Mouse (Mus musculus) CH12.LX (cell line): ENCODE data around the gene Bclaf3. TPM values are rescaled to one million over a fixed set of nuclear protein-coding genes. Genes with fewer than 3 reads are reported as not detected.
A peak's percentile ranks its signal among the peaks of the same experiment; 100 is the strongest.

Experiments used
- DNase-seq: peaks from one replicate; pipeline ENCODE4 v3.0.0-alpha.2; 2013; ENCODE audit errors: extremely low read depth
- H3K27ac ChIP-seq: 2 replicates; pipeline ENCODE4 v1.5.1; 2012; ENCODE audit warnings: low read depth, mild to moderate bottlenecking, control low read depth, moderate library complexity; ENCODE audit not compliant: insufficient read depth
- H3K27me3 ChIP-seq: replicated peaks from 2 replicates; pipeline ENCODE3; 2012; ENCODE audit warnings: inconsistent platforms
- H3K36me3 ChIP-seq, 2 experiments: replicated peaks in 1 of 2; 2 replicates each; pipeline versions ENCODE3 to v1.6.1; 2012; ENCODE audit warnings: inconsistent platforms in 1 of 2, low read length in 1 of 2, mild to moderate bottlenecking in 1 of 2, mixed read lengths in 1 of 2, moderate library complexity in 1 of 2; ENCODE audit not compliant: control insufficient read depth in 1 of 2, insufficient read depth in 1 of 2
- H3K4me1 ChIP-seq, 2 experiments: 2 replicates each; pipeline ENCODE4 v1.6.1; 2012; ENCODE audit warnings: inconsistent platforms in 1 of 2, moderate library complexity in 1 of 2; ENCODE audit not compliant: insufficient read depth in 2 of 2, control insufficient read depth in 1 of 2
- H3K4me2 ChIP-seq: 2 replicates; pipeline ENCODE4 v1.6.1; 2012; ENCODE audit warnings: low read depth, mild to moderate bottlenecking, control low read depth; ENCODE audit not compliant: poor library complexity, insufficient read depth, severe bottlenecking
- H3K4me3 ChIP-seq, 3 experiments: fragments of 150-350 bp in 1 of 3; sonication (generic) in 1 of 3; replicated peaks in 1 of 3; 2 replicates each; pipeline versions ENCODE3 to v1.5.1; 2011 to 2012; ENCODE audit warnings: low read depth in 2 of 3, low read length in 2 of 3, mild to moderate bottlenecking in 2 of 3, moderate library complexity in 2 of 3, control low read depth in 1 of 3, improper control_type of control experiment in 1 of 3, inconsistent platforms in 1 of 3, mixed read lengths in 1 of 3; ENCODE audit not compliant: poor library complexity in 1 of 3
- H3K79me2 ChIP-seq: replicated peaks from 2 replicates; pipeline ENCODE4 v1.6.1; 2012; ENCODE audit warnings: mild to moderate bottlenecking, moderate library complexity; ENCODE audit not compliant: control insufficient read depth, poor library complexity, insufficient read depth, severe bottlenecking; ENCODE audit errors: extremely low read depth
- H3K9ac ChIP-seq: 2 replicates; pipeline ENCODE4 v1.6.1; 2012; ENCODE audit warnings: low read depth, mild to moderate bottlenecking, control low read depth, moderate library complexity; ENCODE audit not compliant: insufficient read depth
- H3K9me3 ChIP-seq: replicated peaks from 2 replicates; pipeline ENCODE3; 2012; ENCODE audit warnings: low read length, inconsistent platforms, mixed read lengths
- CHD1 ChIP-seq: IDR thresholded peaks from 2 replicates; pipeline ENCODE4 v1.6.1; 2012; ENCODE audit warnings: low read depth, low read length, improper control_type of control experiment, inconsistent platforms
- CHD2 ChIP-seq: IDR thresholded peaks from 2 replicates; pipeline ENCODE4 v1.6.1; 2011; ENCODE audit warnings: low read length, improper control_type of control experiment
- CTCF ChIP-seq, 2 experiments: IDR thresholded peaks in 1 of 2; conservative IDR thresholded peaks in 1 of 2; 2 replicates each; pipeline ENCODE4 v1.5.1; 2011 to 2012; ENCODE audit warnings: low read depth in 2 of 2, low read length in 2 of 2, improper control_type of control experiment in 1 of 2, inconsistent platforms in 1 of 2, mild to moderate bottlenecking in 1 of 2, moderate library complexity in 1 of 2
- E2F4 ChIP-seq: IDR thresholded peaks from 2 replicates; pipeline ENCODE4 v1.6.1; 2011; ENCODE audit warnings: low read depth, low read length, improper control_type of control experiment; ENCODE audit not compliant: insufficient replicate concordance
- ELF1 ChIP-seq: IDR thresholded peaks from 2 replicates; pipeline ENCODE4 v1.6.1; 2014; ENCODE audit warnings: low read depth, mild to moderate bottlenecking, inconsistent platforms, low read length, improper control_type of control experiment
- EP300 ChIP-seq: IDR thresholded peaks from 2 replicates; pipeline ENCODE4 v1.6.1; 2011; ENCODE audit warnings: low read length, improper control_type of control experiment
- ETS1 ChIP-seq: conservative IDR thresholded peaks from 2 replicates; pipeline ENCODE4 v1.6.1; 2012; ENCODE audit warnings: low read depth, mild to moderate bottlenecking, inconsistent platforms, low read length, improper control_type of control experiment, moderate library complexity
- GABPA ChIP-seq: IDR thresholded peaks from 2 replicates; pipeline ENCODE4 v1.6.1; 2012; ENCODE audit warnings: low read depth, low read length, improper control_type of control experiment, inconsistent platforms; ENCODE audit not compliant: insufficient replicate concordance
- IRF4 ChIP-seq: IDR thresholded peaks from 2 replicates; pipeline ENCODE4 v1.6.1; 2014; ENCODE audit warnings: low read depth, mild to moderate bottlenecking, inconsistent platforms, low read length, improper control_type of control experiment
- KAT2A ChIP-seq: IDR thresholded peaks from 2 replicates; pipeline ENCODE4 v1.6.1; 2012; ENCODE audit warnings: low read length, improper control_type of control experiment, inconsistent platforms; ENCODE audit not compliant: insufficient replicate concordance
- MAX ChIP-seq: IDR thresholded peaks from 2 replicates; pipeline ENCODE4 v1.6.1; 2011; ENCODE audit warnings: low read length, improper control_type of control experiment
- MAZ ChIP-seq: IDR thresholded peaks from 2 replicates; pipeline ENCODE4 v1.6.1; 2012; ENCODE audit warnings: low read depth, mild to moderate bottlenecking, inconsistent platforms, low read length, improper control_type of control experiment, moderate library complexity
- MEF2A ChIP-seq: IDR thresholded peaks from 2 replicates; pipeline ENCODE4 v1.6.1; 2014; ENCODE audit warnings: low read depth, mild to moderate bottlenecking, inconsistent platforms, low read length, improper control_type of control experiment, borderline replicate concordance
- MXI1 ChIP-seq: IDR thresholded peaks from 2 replicates; pipeline ENCODE4 v1.6.1; 2011; ENCODE audit warnings: mild to moderate bottlenecking, low read depth, low read length, improper control_type of control experiment
- MYC ChIP-seq: IDR thresholded peaks from 2 replicates; pipeline ENCODE4 v1.6.1; 2011; ENCODE audit warnings: low read depth, mild to moderate bottlenecking, improper control_type of control experiment, low read length
- NELFE ChIP-seq: IDR thresholded peaks from 2 replicates; pipeline ENCODE4 v1.6.1; 2011; ENCODE audit warnings: low read depth, low read length, improper control_type of control experiment
- NRF1 ChIP-seq: IDR thresholded peaks from 2 replicates; pipeline ENCODE4 v1.6.1; 2014; ENCODE audit warnings: low read depth, mild to moderate bottlenecking, inconsistent platforms, low read length, improper control_type of control experiment, moderate library complexity
- PAX5 ChIP-seq: IDR thresholded peaks from 2 replicates; pipeline ENCODE4 v1.6.1; 2012; ENCODE audit warnings: low read length, inconsistent platforms, mixed read lengths
- POLR2A ChIP-seq: IDR thresholded peaks from 2 replicates; pipeline ENCODE4 v1.6.1; 2011; ENCODE audit warnings: low read depth, mild to moderate bottlenecking, improper control_type of control experiment, low read length
- RAD21 ChIP-seq: IDR thresholded peaks from 2 replicates; pipeline ENCODE4 v1.6.1; 2011; ENCODE audit warnings: low read depth, mild to moderate bottlenecking, low read length, improper control_type of control experiment, moderate library complexity
- SMC3 ChIP-seq: IDR thresholded peaks from 2 replicates; pipeline ENCODE4 v1.6.1; 2011; ENCODE audit warnings: low read depth, low read length, improper control_type of control experiment
- TBP ChIP-seq: conservative IDR thresholded peaks from 2 replicates; pipeline ENCODE4 v1.6.1; 2011; ENCODE audit warnings: low read depth, low read length, improper control_type of control experiment
- ZMIZ1 ChIP-seq: IDR thresholded peaks from 2 replicates; pipeline ENCODE4 v1.6.1; 2012; ENCODE audit warnings: low read depth, mild to moderate bottlenecking, inconsistent platforms, low read length, improper control_type of control experiment
- dilution Hi-C: fragments of 300-500 bp; cut with MboI; formaldehyde crosslinking; loops from 2 replicates; pipeline ENCODE4 v1.14.3; 2020; ENCODE audit warnings: low sequenced_read_pairs; ENCODE audit not compliant: extremely low pct_unique_long_range_greater_than_20kb, extremely low pct_ligation_motif_present
- in situ Hi-C: fragments of 300-500 bp; cut with MboI; formaldehyde crosslinking; loops from 3 replicates; pipeline ENCODE4 v1.14.3; 2019; ENCODE audit warnings: low sequenced_read_pairs, low pct_ligation_motif_present, low pct_unique_long_range_greater_than_20kb, mixed read lengths
- polyA plus RNA-seq: library from polyadenylated mRNA; unstranded; fragments of >175 nt; gene quantifications from 2 replicates; pipeline ENCODE4 v1.2.1, GENCODE M21; 2012; ENCODE audit warnings: low read depth; ENCODE audit not compliant: insufficient read length
- total RNA-seq, 2 experiments: library from RNA; depleted of rRNA; stranded (reverse); fragments of 300-350 nt in 1 of 2; fragments of >200 nt in 1 of 2; gene quantifications; 2 replicates each; pipeline ENCODE4 v1.2.3; 2012 to 2014

Gene Bclaf3
- total and polyA plus RNA-seq, 3 experiments, result 6.6 to 14.7 (median 14.6) TPM

DNA sequence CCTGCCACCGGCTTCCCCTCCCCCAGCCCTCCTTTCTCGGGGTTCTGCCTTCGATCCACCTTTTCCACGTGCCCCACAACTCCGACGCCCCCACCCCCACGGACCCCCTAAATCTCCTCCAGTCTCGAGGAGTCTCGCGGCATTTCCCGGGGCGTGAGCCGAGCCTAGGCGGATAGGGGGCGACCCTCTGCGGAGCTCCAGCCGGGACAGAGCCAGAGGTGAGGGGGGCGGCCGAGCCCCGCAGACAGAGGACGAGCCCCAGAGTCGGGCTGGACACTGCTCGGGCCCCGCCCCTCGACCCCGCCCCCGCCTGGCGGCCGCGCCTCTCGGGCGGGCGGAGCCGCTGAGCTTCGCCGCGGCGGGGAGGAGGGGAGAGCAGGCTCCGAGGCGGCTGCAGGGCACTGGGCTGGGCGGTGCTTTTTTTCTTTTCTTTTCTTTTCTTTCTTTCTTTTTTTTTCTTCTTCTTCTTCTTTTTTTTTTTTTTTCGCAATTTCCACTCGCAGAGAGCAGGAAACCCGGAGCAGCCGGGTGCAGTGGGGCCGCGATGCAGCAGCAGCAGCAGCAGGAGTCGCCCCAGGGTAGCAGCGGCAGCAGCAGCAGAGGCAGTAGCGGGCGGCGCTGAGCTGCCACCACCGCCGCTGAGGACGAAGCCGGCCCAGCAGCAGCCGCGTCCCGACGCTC, 100.6 kb downstream of the Bclaf3 start, which contains the start of gene Sh3kbp1:
Gene Sh3kbp1 (plus strand): TSS at position 366 of the 681 bp plus-strand sequence.
- no peaks in the 10 kb centered on the region for H3K9me3 ChIP-seq
- no peaks in the 10 kb centered on the region for H3K27me3 ChIP-seq
- peaks cover 7 to 11% of the 10 kb centered on the region in 2 experiments for H3K4me1 ChIP-seq
- DNase-seq, result peak; percentile 44
- peaks cover 3 to 4% of the 10 kb centered on the region in 2 experiments for H3K36me3 ChIP-seq
- dilution Hi-C loops, result no loop called here
- peak within 1 kb of the TSS; percentile 86 for H3K27ac ChIP-seq
- in situ Hi-C loops, result loop anchor here (10.0 to 25.0 kb wide), 4 partner anchors 135 to 488 kb away; no protein-coding TSS in a partner anchor
- peak within 1 kb of the TSS; percentile 95 for H3K4me2 ChIP-seq
- peak within 1 kb of the TSS; percentile 64 for H3K9ac ChIP-seq
- peaks cover 8% of the 10 kb centered on the region; the same call in 1 of the 2 replicates for H3K79me2 ChIP-seq
- peak within 1 kb of the TSS; percentile 56 to 82 (median 66) for H3K4me3 ChIP-seq
- TF ChIP-seq EP300 (no peak), MYC (no peak), CHD1 (no peak), CHD2 (0 out of 2 replicates have a peak, but pooled peaks have one; percentile 34), MEF2A (0 out of 2 replicates have a peak, but pooled peaks have one; percentile 18), PAX5 (no peak), NRF1 (no peak), IRF4 (no peak), KAT2A (no peak), ZMIZ1 (no peak), MAX (no peak), ETS1 (no peak), CTCF (conservative IDR thresholded peaks at IDR 0.05 in 1 of 2, IDR thresholded peaks at IDR 0.05 in 1 of 2; ENCODE audit: low read depth in 2 of 2, low read length in 2 of 2) (peak in 1 of 2 experiments; percentile 48; a peak in 2 of 4 replicates), ELF1 (no peak), MAZ (no peak), RAD21 (peak; percentile 51), SMC3 (peak; percentile 55), POLR2A (peak; percentile 29; the same call in 1 of the 2 replicates), MXI1 (no peak), GABPA (no peak), NELFE (no peak), TBP (no peak), E2F4 (no peak)
